Mouse (Mus musculus) midbrain, embryonic 10.5 days (tissue): ENCODE results near the gene Ube3c. TPM values are rescaled to one million over a fixed set of nuclear protein-coding genes. Genes with fewer than 3 reads are reported as not detected.

ENCODE experiments used
- DNase-seq: peaks from one replicate; pipeline ENCODE4 v3.0.0-alpha.2; 2017; ENCODE audit warnings: low spot score
- H3K27ac ChIP-seq: fragments of 300-500 bp; sonication (generic); replicated peaks from 2 replicates; pipeline ENCODE4 v1.5.1; 2016; ENCODE audit warnings: mild to moderate bottlenecking
- H3K27me3 ChIP-seq: fragments of 300-500 bp; sonication (generic); 2 replicates; pipeline ENCODE4 v1.6.1; 2016; ENCODE audit warnings: low read depth, mild to moderate bottlenecking; ENCODE audit not compliant: poor library complexity, severe bottlenecking
- H3K36me3 ChIP-seq: fragments of 300-500 bp; sonication (generic); 2 replicates; pipeline ENCODE4 v1.6.1; 2016; ENCODE audit warnings: mild to moderate bottlenecking, moderate library complexity
- H3K4me1 ChIP-seq: fragments of 300-500 bp; sonication (generic); 2 replicates; pipeline ENCODE4 v1.6.1; 2016
- H3K4me3 ChIP-seq: fragments of 300-500 bp; sonication (generic); 2 replicates; pipeline ENCODE4 v1.5.1; 2016; ENCODE audit warnings: mild to moderate bottlenecking, moderate library complexity
- H3K9me3 ChIP-seq: fragments of 300-500 bp; sonication (generic); replicated peaks from 2 replicates; pipeline ENCODE4 v1.6.1; 2016; ENCODE audit warnings: mild to moderate bottlenecking
- WGBS: fragments of 180-500 bp; shearing (Covaris S2); methylation state at CpG from one replicate; pipeline ENCODE4 v1.1.7; 2016; 5-methylcytosine and 5-hydroxymethylcytosine counted together
- polyA plus RNA-seq: library from polyadenylated mRNA; unstranded; fragments of >200 nt; fragmentation: Nextera tagmentation; extraction: Ambion mirVana; gene quantifications from 2 replicates; pipeline ENCODE4 v1.2.1, GENCODE M21; 2016

Gene Ube3c
- polyA plus RNA-seq, 1 experiment from 2014 or later, result 16.1 TPM

GRCm38 (mm10) chr5:29688352-29688751, 119.3 kb downstream of the Ube3c start:
- 61% methylated on average over 7 of the region's 7 CpGs for WGBS
- H3K27ac ChIP-seq, result no peak overlapping the region
- no peaks in the 10 kb centered on the region for H3K9me3 ChIP-seq

GRCm38 (mm10) chr5:29698493-29698892, 129.5 kb downstream of the Ube3c start:
- WGBS, result 88% methylated on average over 4 of the region's 4 CpGs
- Histone ChIP-seq H3K36me3 (no peaks in the 10 kb centered on the region), H3K4me1 (no peaks in the 10 kb centered on the region), H3K27me3 (no peaks in the 10 kb centered on the region), H3K9me3 (no peaks in the 10 kb centered on the region; the same call in 1 of the 2 replicates), H3K4me3 (no peak overlapping the region), H3K27ac (no peak overlapping the region)
- no peak for DNase-seq

More at GRCm38 (mm10) chr5:29688352-29688751, 119.3 kb downstream of the Ube3c start:
- Histone ChIP-seq H3K27me3 (no peaks in the 10 kb centered on the region), H3K4me1 (no peaks in the 10 kb centered on the region), H3K4me3 (no peak overlapping the region), H3K36me3 (no peaks in the 10 kb centered on the region)
- DNase-seq, result no peak

DNA sequence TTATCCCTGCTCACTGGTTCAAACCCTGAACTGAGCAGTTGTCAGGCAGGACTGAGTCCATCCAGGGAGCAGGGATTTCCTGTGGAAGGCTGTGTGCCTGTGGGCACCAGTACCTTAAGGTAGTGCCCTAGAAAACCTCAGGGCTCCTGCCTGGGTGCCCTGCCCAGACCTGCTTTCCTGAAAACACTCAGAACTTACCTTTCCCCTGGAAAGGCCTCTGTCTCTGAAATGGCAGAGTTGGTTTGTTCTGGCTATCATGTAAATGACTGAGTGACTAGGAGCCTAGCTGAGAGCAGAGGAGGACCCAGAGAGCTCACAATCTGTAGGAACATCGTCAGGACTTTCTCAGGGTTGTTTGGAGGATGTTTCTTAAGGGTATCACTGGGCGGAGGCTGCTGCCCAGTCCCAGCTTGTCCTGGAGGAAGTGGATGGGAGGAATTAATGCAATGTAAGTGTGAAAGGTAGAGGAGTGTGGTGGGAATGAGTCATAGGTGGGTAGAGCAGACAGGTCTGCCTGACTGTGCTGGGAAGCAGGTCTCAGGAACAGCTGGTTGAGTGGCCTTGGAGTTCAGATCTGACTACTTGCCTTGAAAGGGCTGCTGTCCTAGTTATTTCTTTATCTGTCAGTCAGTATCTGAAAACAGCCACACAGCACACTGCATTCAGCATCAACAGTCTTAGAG, 130.6 kb downstream of the Ube3c start:
- H3K4me1 ChIP-seq, result no peaks in the 10 kb centered on the region
- no peak overlapping the region for H3K4me3 ChIP-seq
- WGBS, result 85% methylated on average over 2 of the region's 2 CpGs
- H3K27ac ChIP-seq, result no peak overlapping the region
- DNase-seq, result no peak
- H3K36me3 ChIP-seq, result no peaks in the 10 kb centered on the region
- H3K9me3 ChIP-seq, result no peaks in the 10 kb centered on the region; the same call in 1 of the 2 replicates
- H3K27me3 ChIP-seq, result no peaks in the 10 kb centered on the region

DNA sequence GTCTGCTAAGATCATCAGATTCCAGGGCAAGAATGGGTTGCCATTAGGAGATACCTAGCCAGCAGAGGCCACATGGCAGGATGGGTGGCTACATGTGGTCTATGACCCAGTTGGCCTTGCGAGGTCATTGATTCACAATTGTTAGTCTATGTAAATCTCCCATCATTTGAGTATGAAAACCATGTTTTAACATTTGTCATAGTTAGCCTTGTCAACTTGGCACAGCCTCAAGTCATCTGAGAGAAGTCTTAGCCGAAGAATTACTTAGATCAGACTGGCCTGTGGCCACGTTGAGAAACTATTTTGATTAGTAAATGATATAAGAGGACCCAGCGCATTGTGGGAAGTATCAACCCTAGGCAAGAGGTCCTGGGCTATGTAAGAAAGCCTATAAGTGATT, 138.2 kb downstream of the Ube3c start:
- no peak for DNase-seq
- Histone ChIP-seq H3K27me3 (no peaks in the 10 kb centered on the region), H3K4me1 (no peaks in the 10 kb centered on the region), H3K27ac (no peak overlapping the region), H3K4me3 (no peak overlapping the region), H3K36me3 (no peaks in the 10 kb centered on the region), H3K9me3 (no peaks in the 10 kb centered on the region)
- 91% methylated on average over 4 of the region's 4 CpGs for WGBS

DNA sequence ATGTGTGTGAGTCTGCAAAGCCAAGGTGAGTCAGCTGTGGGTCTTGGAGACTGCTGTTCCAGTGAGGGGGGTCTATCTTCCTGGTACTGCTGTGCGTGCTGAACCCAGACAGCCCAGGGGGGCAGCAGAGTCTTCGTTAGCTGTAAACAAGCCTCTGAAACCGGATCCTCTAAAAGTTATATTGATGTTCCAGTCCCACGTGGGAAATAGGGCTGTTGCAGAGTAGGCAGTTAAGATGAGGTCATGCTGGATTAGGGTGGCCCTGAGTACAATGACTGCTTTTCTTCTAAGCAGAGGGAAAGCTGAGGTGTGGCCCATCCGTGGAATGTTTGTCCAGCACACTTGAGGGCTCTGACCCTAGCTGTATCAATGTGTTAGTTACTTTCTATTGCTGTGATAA, 139.2 kb downstream of the Ube3c start:
- 49% methylated on average over 5 of the region's 5 CpGs for WGBS
- Histone ChIP-seq H3K27me3 (no peaks in the 10 kb centered on the region), H3K9me3 (no peaks in the 10 kb centered on the region), H3K4me3 (no peak overlapping the region), H3K4me1 (no peaks in the 10 kb centered on the region), H3K36me3 (no peaks in the 10 kb centered on the region), H3K27ac (no peak overlapping the region)
- DNase-seq, result no peak

DNA sequence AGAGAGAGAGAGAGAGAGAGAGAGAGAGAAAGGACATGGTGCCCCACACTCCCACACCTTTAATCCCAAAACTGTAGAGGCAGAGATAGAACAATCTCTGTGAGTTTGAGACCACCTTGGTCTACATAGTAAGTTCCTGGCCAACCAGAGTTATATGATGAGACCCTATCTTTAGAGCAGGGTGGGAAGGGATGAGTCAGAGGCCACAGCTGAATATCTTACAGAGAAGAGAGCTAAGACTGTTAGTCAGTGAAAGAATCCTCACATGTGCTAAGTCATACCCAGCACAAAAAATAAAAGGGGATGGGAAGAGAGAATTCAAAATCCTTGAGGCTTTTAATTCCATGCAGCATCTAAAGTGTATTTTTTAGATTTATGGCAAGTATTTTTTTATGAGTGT, 142.6 kb downstream of the Ube3c start:
- Histone ChIP-seq H3K4me1 (no peaks in the 10 kb centered on the region), H3K27me3 (no peaks in the 10 kb centered on the region), H3K36me3 (no peaks in the 10 kb centered on the region), H3K27ac (no peak overlapping the region), H3K4me3 (no peak overlapping the region), H3K9me3 (no peaks in the 10 kb centered on the region)
- no peak for DNase-seq

DNA sequence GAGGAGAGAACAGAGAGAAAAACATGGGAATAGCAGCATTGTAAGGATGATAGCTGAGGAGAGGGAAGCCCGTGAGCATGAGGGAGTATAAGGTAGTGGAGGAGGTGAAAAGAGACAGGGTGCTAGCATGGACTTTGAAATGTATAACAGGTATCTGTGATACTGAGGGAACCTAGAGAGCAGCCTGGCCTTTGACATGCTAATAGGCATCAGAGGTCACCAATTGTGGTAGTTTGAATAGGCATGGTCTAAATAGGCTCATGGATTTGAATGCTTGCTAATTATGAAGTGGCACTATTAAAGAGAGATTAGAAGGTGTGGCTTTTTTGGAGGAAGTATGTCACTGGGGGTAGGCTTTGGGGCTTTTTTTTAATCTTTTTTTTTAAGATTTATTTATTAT, 143.9 kb downstream of the Ube3c start:
- 62% methylated on average over 1 of the region's 1 CpGs for WGBS
- no peaks in the 10 kb centered on the region for H3K27me3 ChIP-seq

DNA sequence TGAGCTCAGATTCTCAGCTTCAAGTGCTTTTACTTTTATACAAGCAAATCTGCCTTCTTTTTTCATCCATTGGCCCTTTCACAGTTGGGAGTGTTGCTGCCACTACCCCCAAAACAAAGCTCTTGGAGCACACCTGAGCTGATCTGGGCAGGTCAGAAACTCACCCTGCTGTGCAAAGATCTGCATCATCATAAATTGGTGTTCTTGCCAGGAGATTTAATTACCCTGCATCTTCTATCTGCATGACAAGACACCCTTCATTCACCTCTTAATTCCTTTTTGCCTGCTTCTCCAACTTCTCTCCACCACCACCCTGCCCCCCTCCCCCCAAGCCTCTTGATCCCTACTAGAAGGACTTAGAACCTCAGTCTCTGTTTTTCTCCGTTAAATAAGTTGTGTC, 152.1 kb downstream of the Ube3c start:
- 9% methylated on average over 1 of the region's 1 CpGs for WGBS
- Histone ChIP-seq H3K4me1 (no peaks in the 10 kb centered on the region), H3K36me3 (no peaks in the 10 kb centered on the region), H3K4me3 (no peak overlapping the region), H3K27ac (no peak overlapping the region), H3K9me3 (peaks cover 5% of the 10 kb centered on the region; the same call in 1 of the 2 replicates), H3K27me3 (no peaks in the 10 kb centered on the region)
- no peak for DNase-seq

More for the DNA sequence above, 143.9 kb downstream of the Ube3c start:
- H3K4me1 ChIP-seq, result no peaks in the 10 kb centered on the region
- no peaks in the 10 kb centered on the region for H3K9me3 ChIP-seq
- H3K36me3 ChIP-seq, result no peaks in the 10 kb centered on the region
- no peak overlapping the region for H3K4me3 ChIP-seq
- no peak for DNase-seq
- no peak overlapping the region for H3K27ac ChIP-seq

DNA sequence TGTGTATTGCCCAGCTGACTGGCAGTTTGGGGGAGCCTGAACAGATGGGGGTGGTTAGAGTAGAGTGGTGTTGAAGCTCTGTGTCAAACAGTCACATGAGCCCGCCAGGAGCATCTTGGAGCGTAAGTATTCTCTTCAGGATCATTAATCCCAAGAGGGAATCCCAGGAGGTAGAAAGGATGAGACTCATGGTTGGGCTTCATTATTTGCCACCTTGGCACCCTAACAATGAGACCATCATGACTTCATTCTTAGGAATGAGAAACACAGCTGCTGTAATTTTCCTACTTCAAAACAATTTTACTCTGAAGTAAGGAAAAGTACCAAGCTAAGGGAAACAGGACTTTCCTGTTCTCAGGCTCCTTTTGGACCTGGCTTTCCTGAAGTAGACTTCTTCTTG, 156.3 kb downstream of the Ube3c start:
- no peak for DNase-seq
- no peak overlapping the region for H3K27ac ChIP-seq
- H3K36me3 ChIP-seq, result no peaks in the 10 kb centered on the region
- no peaks in the 10 kb centered on the region for H3K27me3 ChIP-seq
- peaks cover 5% of the 10 kb centered on the region; the same call in 1 of the 2 replicates for H3K9me3 ChIP-seq
- no peak overlapping the region for H3K4me3 ChIP-seq
- H3K4me1 ChIP-seq, result no peaks in the 10 kb centered on the region
- WGBS, result 93% methylated on average over 2 of the region's 2 CpGs

Other genes starting within 250 kb of the Ube3c start
- gene Lmbr1, start 190.9 kb upstream of the Ube3c start, polyA plus RNA-seq, result 9.8 and 12.2 TPM in 2 replicates
- 27.7 and 33.7 TPM in 2 replicates for gene Nom1, start 134.6 kb upstream of the Ube3c start, polyA plus RNA-seq
- gene Mnx1, start 90.8 kb upstream of the Ube3c start, polyA plus RNA-seq, result not detected in 2 replicates
- 173 and 191 TPM in 2 replicates for gene Dnajb6, start 166.4 kb downstream of the Ube3c start, polyA plus RNA-seq
- not detected in 2 replicates for gene Gm5129, start 166.7 kb downstream of the Ube3c start, polyA plus RNA-seq